Mouse (Mus musculus) lung, embryonic 14.5 days (tissue): ENCODE data around the gene Vps29. TPM values are rescaled to one million over a fixed set of nuclear protein-coding genes. Genes with fewer than 3 reads are reported as not detected.
A peak's percentile ranks its signal among the peaks of the same experiment; 100 is the strongest.

Source experiments
- ATAC-seq: fragments of 200-750 bp; cut with Nextera tagmentation; 2 replicates; pipeline ENCODE4 v1.8.0; 2017; ENCODE audit warnings: mild to moderate bottlenecking, moderate TSS enrichment, moderate library complexity; ENCODE audit not compliant: insufficient read depth
- DNase-seq: peaks from one replicate; pipeline ENCODE4 v3.0.0-alpha.2; 2015
- H3K27ac ChIP-seq: fragments of 300-500 bp; sonication (generic); 2 replicates; pipeline ENCODE4 v1.5.1; 2014; ENCODE audit warnings: low read depth, mild to moderate bottlenecking, moderate library complexity
- H3K27me3 ChIP-seq: fragments of 300-500 bp; sonication (generic); 2 replicates; pipeline ENCODE4 v1.6.1; 2014; ENCODE audit warnings: low read length, control low read depth; ENCODE audit not compliant: insufficient read depth
- H3K36me3 ChIP-seq: fragments of 300-500 bp; sonication (generic); 2 replicates; pipeline ENCODE4 v1.6.1; 2014; ENCODE audit warnings: control low read depth; ENCODE audit not compliant: insufficient read depth
- H3K4me1 ChIP-seq: fragments of 300-500 bp; sonication (generic); 2 replicates; pipeline ENCODE4 v1.6.1; 2014; ENCODE audit warnings: antibody characterized with exemption, control low read depth; ENCODE audit not compliant: insufficient read depth
- H3K4me2 ChIP-seq: fragments of 300-500 bp; sonication (generic); 2 replicates; pipeline ENCODE4 v1.6.1; 2014; ENCODE audit warnings: mild to moderate bottlenecking
- H3K4me3 ChIP-seq: fragments of 300-500 bp; sonication (generic); 2 replicates; pipeline ENCODE4 v1.5.1; 2014; ENCODE audit warnings: low read depth, low read length
- H3K9ac ChIP-seq: fragments of 300-500 bp; sonication (generic); 2 replicates; pipeline ENCODE4 v1.6.1; 2014
- H3K9me3 ChIP-seq: fragments of 300-500 bp; sonication (generic); 2 replicates; pipeline ENCODE4 v1.6.1; 2016; ENCODE audit warnings: low read depth, low read length, control low read depth
- CTCF ChIP-seq: IDR thresholded peaks from 2 replicates; pipeline ENCODE4 v1.5.1; 2016; ENCODE audit warnings: antibody characterized with exemption, low read depth
- WGBS: fragments of 180-500 bp; shearing (Covaris S2); extraction: QIAGEN DNeasy Blood & Tissue Kit; methylation state at CpG from one replicate; pipeline ENCODE4 v1.1.7; 2014; 5-methylcytosine and 5-hydroxymethylcytosine counted together
- polyA plus RNA-seq: library from polyadenylated mRNA; unstranded; fragments of >200 nt; fragmentation: Nextera tagmentation; extraction: Ambion mirVana; gene quantifications from 2 replicates; pipeline ENCODE4 v1.2.1, GENCODE M21; 2014

The Vps29 gene
- polyA plus RNA-seq: 219 and 223 TPM in 2 replicates

- Histone ChIP-seq H3K4me1 (0 out of 2 replicates have a peak, but pooled peaks cover 2% of the 10 kb centered on the region), H3K4me2 (peak within 1 kb of the TSS; percentile 86), H3K27ac (peak within 1 kb of the TSS; percentile 70), H3K9ac (peak within 1 kb of the TSS; percentile 84), H3K27me3 (no peaks in the 10 kb centered on the region), H3K36me3 (no peaks in the 10 kb centered on the region), H3K4me3 (peak within 1 kb of the TSS; percentile 86), H3K9me3 (no peaks in the 10 kb centered on the region)
- peak; percentile 92 for ATAC-seq
- 1% methylated on average over 51 of the region's 51 CpGs for WGBS
- peak; percentile 100 for DNase-seq
- no peak for TF ChIP-seq CTCF
These were observed at the start of gene Vps29, which contains the start of gene Rad9b for GRCm38 (mm10) chr5:122353807-122354491. Gene Vps29, plus strand, starts transcription at chr5:122354369. Gene Rad9b, minus strand, starts transcription at chr5:122354233.

GRCm38 (mm10) chr5:122304541-122304940 lies 49.6 kb upstream of the Vps29 start:
- H3K9me3 ChIP-seq: no peaks in the 10 kb centered on the region
- no peak overlapping the region for H3K27ac ChIP-seq
- no peak overlapping the region for H3K9ac ChIP-seq
- H3K27me3 ChIP-seq: no peaks in the 10 kb centered on the region
- H3K4me2 ChIP-seq: no peak overlapping the region
- H3K4me1 ChIP-seq: no peaks in the 10 kb centered on the region
- 66% methylated on average over 6 of the region's 6 CpGs for WGBS
- H3K36me3 ChIP-seq: peaks cover 10% of the 10 kb centered on the region; the same call in 1 of the 2 replicates
- DNase-seq (peak; percentile 59), ATAC-seq (no peak)
- no peak overlapping the region for H3K4me3 ChIP-seq
- no peak for TF ChIP-seq CTCF

GRCm38 (mm10) chr5:122305472-122305871 lies 48.7 kb upstream of the Vps29 start:
- peaks cover 13% of the 10 kb centered on the region; the same call in 1 of the 2 replicates for H3K36me3 ChIP-seq
- WGBS: 92% methylated on average over 7 of the region's 7 CpGs
- ATAC-seq (no peak), DNase-seq (no peak)
- no peak overlapping the region for H3K9ac ChIP-seq
- H3K27me3 ChIP-seq: no peaks in the 10 kb centered on the region
- no peaks in the 10 kb centered on the region for H3K4me1 ChIP-seq
- no peak for TF ChIP-seq CTCF
- no peak overlapping the region for H3K27ac ChIP-seq
- no peaks in the 10 kb centered on the region for H3K9me3 ChIP-seq
- H3K4me2 ChIP-seq: no peak overlapping the region
- no peak overlapping the region for H3K4me3 ChIP-seq

GRCm38 (mm10) chr5:122306536-122306935 lies 47.6 kb upstream of the Vps29 start:
- H3K9me3 ChIP-seq: no peaks in the 10 kb centered on the region
- no peak overlapping the region for H3K4me3 ChIP-seq
- no peak for TF ChIP-seq CTCF
- no peaks in the 10 kb centered on the region for H3K4me1 ChIP-seq
- H3K36me3 ChIP-seq: peaks cover 20% of the 10 kb centered on the region; the same call in 1 of the 2 replicates
- H3K4me2 ChIP-seq: no peak overlapping the region
- H3K27me3 ChIP-seq: no peaks in the 10 kb centered on the region
- H3K9ac ChIP-seq: no peak overlapping the region
- H3K27ac ChIP-seq: no peak overlapping the region
- 75% methylated on average over 3 of the region's 3 CpGs for WGBS
- ATAC-seq (no peak), DNase-seq (no peak)

GRCm38 (mm10) chr5:122310699-122311098 lies 43.5 kb upstream of the Vps29 start:
- peaks cover 31% of the 10 kb centered on the region; the same call in 1 of the 2 replicates for H3K36me3 ChIP-seq
- H3K27me3 ChIP-seq: no peaks in the 10 kb centered on the region
- H3K4me3 ChIP-seq: no peak overlapping the region
- ATAC-seq: no peak
- no peak overlapping the region for H3K4me2 ChIP-seq
- TF ChIP-seq CTCF: no peak
- 0 out of 2 replicates have a peak, but pooled peaks cover 2% of the 10 kb centered on the region for H3K4me1 ChIP-seq
- H3K27ac ChIP-seq: no peak overlapping the region
- no peak overlapping the region for H3K9ac ChIP-seq
- 82% methylated on average over 8 of the region's 8 CpGs for WGBS
- no peaks in the 10 kb centered on the region for H3K9me3 ChIP-seq
- no peak for DNase-seq

- H3K4me3 ChIP-seq: no peak overlapping the region
- H3K27ac ChIP-seq: no peak overlapping the region
- WGBS: 73% methylated on average over 7 of the region's 7 CpGs
- no peak for ATAC-seq
- peaks cover 31% of the 10 kb centered on the region; the same call in 1 of the 2 replicates for H3K36me3 ChIP-seq
- TF ChIP-seq CTCF: no peak
- 0 out of 2 replicates have a peak, but pooled peaks cover 2% of the 10 kb centered on the region for H3K4me1 ChIP-seq
- no peak overlapping the region for H3K4me2 ChIP-seq
- no peak for DNase-seq
- no peaks in the 10 kb centered on the region for H3K27me3 ChIP-seq
- no peaks in the 10 kb centered on the region for H3K9me3 ChIP-seq
- no peak overlapping the region for H3K9ac ChIP-seq
These were observed 42.5 kb upstream of the Vps29 start for GRCm38 (mm10) chr5:122311692-122312091.

- H3K4me2 ChIP-seq: no peak overlapping the region
- no peak overlapping the region for H3K27ac ChIP-seq
- DNase-seq (no peak), ATAC-seq (no peak)
- H3K9ac ChIP-seq: no peak overlapping the region
- H3K9me3 ChIP-seq: no peaks in the 10 kb centered on the region
- WGBS: 75% methylated on average over 4 of the region's 4 CpGs
- H3K4me1 ChIP-seq: 0 out of 2 replicates have a peak, but pooled peaks cover 2% of the 10 kb centered on the region
- TF ChIP-seq CTCF: no peak
- no peak overlapping the region for H3K4me3 ChIP-seq
- peaks cover 35% of the 10 kb centered on the region; the same call in 1 of the 2 replicates for H3K36me3 ChIP-seq
- H3K27me3 ChIP-seq: no peaks in the 10 kb centered on the region
These were observed 41.8 kb upstream of the Vps29 start for GRCm38 (mm10) chr5:122312346-122312745.
